Mouse (Mus musculus): ENCODE data around the gene Rcc2.

DNA sequence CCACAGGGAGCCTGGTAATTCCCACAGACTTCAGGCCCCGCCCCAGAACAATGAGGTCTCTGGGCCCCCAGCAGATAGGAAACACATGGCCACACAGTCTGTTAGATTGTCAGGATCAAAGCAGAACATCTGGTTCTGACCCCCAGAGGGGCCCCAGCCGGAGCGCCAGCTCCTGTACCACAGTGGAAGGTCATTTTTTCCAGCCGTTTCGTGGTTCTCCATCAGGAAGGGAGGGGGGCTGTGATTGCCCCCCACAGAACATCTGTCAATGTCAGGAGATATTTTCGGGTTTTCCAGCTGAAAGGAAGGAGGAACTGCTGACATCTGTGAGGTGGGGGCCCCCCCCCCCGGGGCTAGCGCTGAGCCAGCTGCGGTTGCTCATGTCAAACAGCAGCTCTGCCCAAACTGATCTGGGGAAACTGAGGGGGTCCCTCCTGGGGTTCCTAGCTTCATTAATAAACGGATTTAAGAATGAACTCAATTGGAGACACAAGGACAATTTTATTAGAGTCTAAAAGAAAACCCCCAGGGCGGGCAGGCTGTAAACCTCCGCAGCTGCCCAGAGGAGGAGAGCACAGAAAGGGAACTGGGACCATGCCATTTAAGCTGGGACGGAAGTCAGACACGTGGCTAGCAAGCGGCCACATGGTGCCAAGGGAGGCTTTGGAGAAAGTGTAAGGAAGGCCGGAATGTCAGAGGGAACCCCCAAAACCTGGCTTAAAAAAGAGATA is 16.0 kb upstream of the Rcc2 start:
- TF ChIP-seq CTCF (IDR thresholded peaks at IDR 0.05; ENCODE audit: extremely low read depth, insufficient read depth, low read length) (no peak), POLR2A (IDR thresholded peaks at IDR 0.05; ENCODE audit: extremely low read depth, insufficient read depth, low read length) (no peak)
